Mouse (Mus musculus): ENCODE results near the gene Ncbp3. TPM values are rescaled to one million over a fixed set of nuclear protein-coding genes. Genes with fewer than 3 reads are reported as not detected.
A peak's percentile ranks its signal among the peaks of the same experiment; 100 is the strongest.

Ncbp3 gene
- 3.9 and 4.2 TPM in 2 replicates for polyA plus RNA-seq (2015; fragmentation: Nextera tagmentation; extraction: Ambion mirVana)

DNA sequence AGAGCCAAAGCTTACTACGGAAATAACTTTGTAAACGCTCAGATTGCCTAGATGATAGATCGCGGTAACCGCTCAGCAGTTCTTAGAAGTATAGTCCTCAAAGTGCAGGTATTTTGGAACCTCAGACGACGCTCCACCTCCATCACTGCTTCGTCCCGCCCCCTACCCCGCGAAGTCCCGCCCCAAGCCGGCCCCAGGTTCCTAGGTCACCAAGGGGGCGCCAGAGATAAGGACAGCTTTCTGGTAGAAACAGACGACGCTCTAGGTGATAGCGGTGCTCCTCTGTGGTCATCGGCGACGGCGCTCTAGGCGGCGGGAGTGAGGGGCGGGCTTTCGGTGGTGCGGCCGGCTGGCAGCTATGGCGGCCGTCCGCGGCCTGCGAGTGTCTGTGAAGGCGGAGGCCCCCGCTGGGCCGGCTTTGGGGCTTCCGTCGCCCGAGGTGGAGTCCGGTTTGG lies at the start of gene Ncbp3:
TSS of gene Ncbp3 (plus strand) at position 242 of the 455 bp plus-strand sequence.
- peaks cover 20% of the 10 kb centered on the region for H3K4me1 ChIP-seq (replicated peaks)
- peak; percentile 96 for ATAC-seq (ENCODE audit: insufficient read depth)
- H3K27ac ChIP-seq (replicated peaks), result peak within 1 kb of the TSS; percentile 89
- no peaks in the 10 kb centered on the region for H3K9me3 ChIP-seq (replicated peaks)
- WGBS (ENCODE audit: insufficient replicate concordance), result under 1% methylated on average over 39 of the region's 39 CpGs
- H3K9ac ChIP-seq, result peak within 1 kb of the TSS; percentile 93
- peak within 1 kb of the TSS; percentile 80 for H3K4me2 ChIP-seq
- peak within 1 kb of the TSS; percentile 95 for H3K4me3 ChIP-seq (replicated peaks)
- H3K36me3 ChIP-seq (replicated peaks), result peaks cover 28% of the 10 kb centered on the region
- H3K27me3 ChIP-seq, result no peaks in the 10 kb centered on the region

DNA sequence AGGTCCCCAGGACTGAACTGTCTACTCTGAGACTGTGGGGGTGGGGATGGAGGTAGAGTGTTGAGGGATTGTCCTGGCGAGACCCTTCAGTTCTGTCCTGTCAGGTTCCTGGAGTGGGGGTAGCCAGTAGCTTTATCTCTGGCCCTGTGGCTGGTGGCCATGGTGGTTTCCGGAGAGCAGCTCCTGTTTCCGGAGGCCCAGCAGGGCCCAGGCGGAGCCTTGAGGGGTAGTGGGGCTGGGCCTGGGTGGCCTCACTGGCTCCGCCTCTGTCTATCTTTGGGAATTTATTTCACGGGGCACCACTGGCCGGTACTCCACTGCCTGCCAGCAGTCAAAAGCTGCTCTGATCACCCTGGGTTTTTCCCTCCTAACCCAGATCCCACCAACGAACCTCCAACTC lies 48.8 kb upstream of the Ncbp3 start, which contains the start of gene P2rx1:
TSS of gene P2rx1 (plus strand) at position 333 of the 400 bp plus-strand sequence.
- H3K4me1 ChIP-seq (replicated peaks), result peaks cover 17% of the 10 kb centered on the region
- no peaks in the 10 kb centered on the region for H3K9me3 ChIP-seq (replicated peaks)
- H3K27ac ChIP-seq (replicated peaks), result peak within 1 kb of the TSS; percentile 33; the same call in 1 of the 2 replicates
- H3K9ac ChIP-seq, result no peak within 1 kb of the TSS
- whole genome bisulfite sequencing (ENCODE audit: insufficient replicate concordance), result 7% methylated on average over 8 of the region's 8 CpGs
- peak; percentile 60; the same call in 1 of the 2 replicates for ATAC-seq (ENCODE audit: insufficient read depth)
- 0 out of 2 replicates have a peak, but pooled peaks cover 5% of the 10 kb centered on the region for H3K27me3 ChIP-seq
- H3K36me3 ChIP-seq (replicated peaks), result no peaks in the 10 kb centered on the region
- peak within 1 kb of the TSS; percentile 22 for H3K4me3 ChIP-seq (replicated peaks)
- H3K4me2 ChIP-seq, result peak within 1 kb of the TSS; percentile 34

DNA sequence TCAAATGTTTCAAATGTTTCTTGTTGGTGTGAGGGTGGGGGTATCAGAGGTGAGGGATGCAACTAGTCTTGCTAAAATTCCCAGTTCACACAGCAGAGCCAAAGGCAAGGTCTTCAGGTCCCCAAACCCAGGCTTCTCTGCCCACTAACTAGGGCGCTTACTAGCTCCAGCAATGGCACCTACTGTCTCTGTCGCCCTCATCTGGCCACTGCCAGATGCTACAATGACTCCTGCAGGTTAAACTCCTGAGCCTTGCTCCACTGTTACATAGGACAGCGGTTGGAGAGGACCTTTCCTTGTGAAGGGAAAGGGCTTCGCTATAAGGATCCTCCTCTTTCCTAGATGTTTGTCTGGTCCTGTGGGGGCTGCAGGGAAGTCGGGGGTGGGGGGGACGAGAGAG lies 46.6 kb upstream of the Ncbp3 start:
- peaks cover 13% of the 10 kb centered on the region for H3K4me1 ChIP-seq (replicated peaks)
- no peak overlapping the region for H3K4me3 ChIP-seq (replicated peaks)
- H3K4me2 ChIP-seq, result peak overlapping the region; percentile 15; the same call in 1 of the 2 replicates
- H3K9me3 ChIP-seq (replicated peaks), result no peaks in the 10 kb centered on the region
- 0 out of 2 replicates have a peak, but pooled peaks cover 5% of the 10 kb centered on the region for H3K27me3 ChIP-seq
- 10% methylated on average over 6 of the region's 6 CpGs for WGBS (ENCODE audit: insufficient replicate concordance)
- H3K27ac ChIP-seq (replicated peaks), result no peak overlapping the region
- no peaks in the 10 kb centered on the region for H3K36me3 ChIP-seq (replicated peaks)
- no peak overlapping the region for H3K9ac ChIP-seq
- no peak for ATAC-seq (ENCODE audit: insufficient read depth)

DNA sequence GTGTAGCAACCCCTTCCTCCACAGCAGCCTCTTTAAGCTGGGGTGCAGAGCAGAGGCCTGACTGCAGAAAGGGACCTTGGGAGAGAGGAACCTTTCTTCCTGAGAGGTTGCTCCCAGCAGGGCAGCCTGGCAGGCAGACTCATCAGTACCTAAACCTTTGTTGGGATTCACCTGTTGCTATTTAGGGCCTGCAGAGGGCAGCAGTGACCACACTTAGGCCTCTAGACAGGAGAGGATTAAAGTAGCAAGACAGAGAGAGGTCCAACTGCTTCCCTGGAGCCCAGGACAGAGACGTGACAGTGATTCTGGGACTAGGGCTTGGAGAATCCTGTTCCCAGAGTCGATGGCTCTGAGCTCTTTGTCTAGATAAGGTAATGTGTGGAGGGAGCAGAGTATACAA lies 41.2 kb upstream of the Ncbp3 start:
- 8% methylated on average over 2 of the region's 2 CpGs for WGBS (ENCODE audit: insufficient replicate concordance)
- ATAC-seq (ENCODE audit: insufficient read depth), result no peak
- H3K4me1 ChIP-seq (replicated peaks), result no peaks in the 10 kb centered on the region
- peaks cover 4% of the 10 kb centered on the region; the same call in 1 of the 2 replicates for H3K27me3 ChIP-seq
- no peak overlapping the region for H3K4me2 ChIP-seq
- H3K36me3 ChIP-seq (replicated peaks), result no peaks in the 10 kb centered on the region
- H3K9ac ChIP-seq, result no peak overlapping the region
- H3K9me3 ChIP-seq (replicated peaks), result no peaks in the 10 kb centered on the region
- no peak overlapping the region for H3K4me3 ChIP-seq (replicated peaks)
- no peak overlapping the region for H3K27ac ChIP-seq (replicated peaks)

GRCm38 (mm10) chr11:73007113-73007512 lies 40.5 kb upstream of the Ncbp3 start:
- Histone ChIP-seq H3K4me2 (no peak overlapping the region), H3K27ac (replicated peaks) (no peak overlapping the region), H3K4me1 (replicated peaks) (no peaks in the 10 kb centered on the region), H3K9me3 (replicated peaks) (no peaks in the 10 kb centered on the region), H3K9ac (no peak overlapping the region), H3K4me3 (replicated peaks) (no peak overlapping the region), H3K36me3 (replicated peaks) (no peaks in the 10 kb centered on the region), H3K27me3 (peaks cover 4% of the 10 kb centered on the region; the same call in 1 of the 2 replicates)
- no peak for ATAC-seq (ENCODE audit: insufficient read depth)
- 56% methylated on average over 3 of the region's 3 CpGs for WGBS (ENCODE audit: insufficient replicate concordance)

DNA sequence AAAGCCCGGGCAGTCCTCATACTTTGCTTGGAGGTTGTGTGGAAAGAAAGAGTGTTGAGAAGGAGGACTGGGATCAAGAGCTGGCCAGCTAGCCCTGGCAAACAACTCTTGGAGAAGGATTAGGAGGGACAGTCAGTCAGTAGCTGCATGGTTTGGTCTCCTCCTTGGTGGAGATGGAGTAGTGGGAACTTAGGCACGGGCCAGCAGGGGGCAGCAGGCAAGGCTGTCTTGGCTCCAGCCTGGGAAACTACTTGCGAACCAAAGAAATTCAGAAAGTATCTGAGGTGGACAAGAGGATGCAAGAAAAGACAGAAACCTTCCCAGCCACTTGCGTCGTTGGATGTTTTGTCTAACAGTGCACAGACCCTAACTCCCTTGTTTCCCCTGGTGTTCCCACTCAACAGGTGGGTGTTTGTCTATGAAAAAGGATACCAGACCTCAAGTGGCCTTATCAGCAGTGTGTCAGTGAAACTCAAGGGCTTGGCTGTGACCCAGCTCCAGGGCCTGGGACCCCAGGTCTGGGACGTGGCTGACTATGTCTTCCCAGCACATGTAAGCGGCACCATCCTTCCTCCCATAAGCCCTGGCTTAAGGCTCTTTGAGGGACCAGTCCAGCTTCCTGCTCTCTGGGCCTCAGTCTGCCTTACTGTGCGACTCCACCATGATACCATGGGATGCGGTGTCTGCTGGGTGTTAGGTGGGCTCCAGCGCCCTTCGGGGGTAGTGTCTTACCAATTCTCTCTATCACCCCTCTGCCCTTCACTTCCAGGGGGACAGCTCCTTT lies 39.7 kb upstream of the Ncbp3 start:
- WGBS (ENCODE audit: insufficient replicate concordance), result 58% methylated on average over 11 of the region's 11 CpGs
- Histone ChIP-seq H3K27ac (replicated peaks) (no peak overlapping the region), H3K4me1 (replicated peaks) (no peaks in the 10 kb centered on the region), H3K4me2 (no peak overlapping the region), H3K4me3 (replicated peaks) (no peak overlapping the region), H3K9me3 (replicated peaks) (no peaks in the 10 kb centered on the region), H3K9ac (no peak overlapping the region), H3K36me3 (replicated peaks) (no peaks in the 10 kb centered on the region), H3K27me3 (peaks cover 4% of the 10 kb centered on the region; the same call in 1 of the 2 replicates)
- ATAC-seq (ENCODE audit: insufficient read depth), result no peak

- H3K9ac ChIP-seq, result no peak overlapping the region
- no peak overlapping the region for H3K4me3 ChIP-seq (replicated peaks)
- no peaks in the 10 kb centered on the region for H3K9me3 ChIP-seq (replicated peaks)
- ATAC-seq (ENCODE audit: insufficient read depth), result no peak
- H3K36me3 ChIP-seq (replicated peaks), result no peaks in the 10 kb centered on the region
- no peaks in the 10 kb centered on the region for H3K4me1 ChIP-seq (replicated peaks)
- H3K4me2 ChIP-seq, result no peak overlapping the region
- 53% methylated on average over 2 of the region's 2 CpGs for WGBS (ENCODE audit: insufficient replicate concordance)
- peaks cover 4% of the 10 kb centered on the region; the same call in 1 of the 2 replicates for H3K27me3 ChIP-seq
- no peak overlapping the region for H3K27ac ChIP-seq (replicated peaks)
Measured at GRCm38 (mm10) chr11:73008826-73009225, 38.8 kb upstream of the Ncbp3 start.

- no peak for ATAC-seq (ENCODE audit: insufficient read depth)
- WGBS (ENCODE audit: insufficient replicate concordance), result 77% methylated on average over 13 of the region's 13 CpGs
- no peak overlapping the region for H3K9ac ChIP-seq
- H3K27ac ChIP-seq (replicated peaks), result no peak overlapping the region
- H3K36me3 ChIP-seq (replicated peaks), result no peaks in the 10 kb centered on the region
- peaks cover 4% of the 10 kb centered on the region; the same call in 1 of the 2 replicates for H3K27me3 ChIP-seq
- no peak overlapping the region for H3K4me2 ChIP-seq
- no peaks in the 10 kb centered on the region for H3K9me3 ChIP-seq (replicated peaks)
- no peak overlapping the region for H3K4me3 ChIP-seq (replicated peaks)
- H3K4me1 ChIP-seq (replicated peaks), result no peaks in the 10 kb centered on the region
Measured at GRCm38 (mm10) chr11:73009531-73010274, 37.9 kb upstream of the Ncbp3 start.

GRCm38 (mm10) chr11:73013981-73014380 lies 33.6 kb upstream of the Ncbp3 start:
- H3K36me3 ChIP-seq (replicated peaks), result no peaks in the 10 kb centered on the region
- 67% methylated on average over 5 of the region's 5 CpGs for WGBS (ENCODE audit: insufficient replicate concordance)
- H3K27me3 ChIP-seq, result peaks cover 33% of the 10 kb centered on the region
- no peak overlapping the region for H3K4me3 ChIP-seq (replicated peaks)
- H3K9ac ChIP-seq, result no peak overlapping the region
- peaks cover 7% of the 10 kb centered on the region for H3K4me1 ChIP-seq (replicated peaks)
- H3K4me2 ChIP-seq, result no peak overlapping the region
- no peaks in the 10 kb centered on the region for H3K9me3 ChIP-seq (replicated peaks)
- no peak overlapping the region for H3K27ac ChIP-seq (replicated peaks)
- no peak for ATAC-seq (ENCODE audit: insufficient read depth)

DNA sequence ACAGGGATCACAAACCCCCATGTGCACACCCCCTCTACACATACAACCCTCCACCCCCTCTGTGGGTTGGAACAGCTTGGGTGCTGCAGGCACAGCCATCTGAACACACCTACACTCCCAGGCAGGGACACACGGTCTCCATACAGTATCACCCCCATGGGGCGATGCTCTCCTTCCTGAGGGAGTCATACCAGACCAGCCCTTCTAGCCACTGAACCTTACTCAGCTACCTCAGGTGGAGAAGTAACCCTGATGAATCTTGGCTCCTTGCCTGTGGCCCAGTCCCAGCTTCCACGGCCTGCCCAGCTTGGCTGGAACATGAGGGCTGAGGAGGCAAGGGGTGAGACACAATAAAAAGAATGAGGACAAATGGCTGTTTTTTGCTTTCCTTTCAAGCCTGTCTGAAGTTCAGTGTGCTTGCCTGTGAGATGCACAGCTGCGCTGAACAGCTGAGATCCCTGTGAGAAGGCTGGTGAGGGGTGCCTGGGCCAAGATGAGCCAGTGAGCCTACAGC lies 32.7 kb upstream of the Ncbp3 start:
- Histone ChIP-seq H3K27me3 (peaks cover 39% of the 10 kb centered on the region), H3K9ac (no peak overlapping the region), H3K9me3 (replicated peaks) (no peaks in the 10 kb centered on the region), H3K4me2 (no peak overlapping the region), H3K4me1 (replicated peaks) (peaks cover 15% of the 10 kb centered on the region), H3K36me3 (replicated peaks) (no peaks in the 10 kb centered on the region), H3K4me3 (replicated peaks) (no peak overlapping the region), H3K27ac (replicated peaks) (no peak overlapping the region)
- no peak for ATAC-seq (ENCODE audit: insufficient read depth)
- WGBS (ENCODE audit: insufficient replicate concordance), result 65% methylated on average over 4 of the region's 4 CpGs

Data from liver, embryonic 15.5 days (tissue).